Mouse (Mus musculus) erythroblast, embryonic 14.5 days (primary cell): ENCODE measurements around the gene 1700037H04Rik. TPM values are rescaled to one million over a fixed set of nuclear protein-coding genes. Genes with fewer than 3 reads are reported as not detected.

ENCODE experiments used
- H3K27me3 ChIP-seq: 2 replicates; pipeline ENCODE4 v1.6.1; 2012; ENCODE audit warnings: inconsistent platforms; ENCODE audit not compliant: control insufficient read depth
- H3K36me3 ChIP-seq: 2 replicates; pipeline ENCODE4 v1.6.1; 2012; ENCODE audit warnings: mild to moderate bottlenecking, inconsistent platforms; ENCODE audit not compliant: control insufficient read depth
- H3K4me1 ChIP-seq: 2 replicates; pipeline ENCODE4 v1.6.1; 2012; ENCODE audit warnings: inconsistent platforms; ENCODE audit not compliant: control insufficient read depth
- H3K4me3 ChIP-seq: replicated peaks from 2 replicates; pipeline ENCODE3; 2012; ENCODE audit warnings: moderate library complexity, mild to moderate bottlenecking, inconsistent platforms
- H3K9me3 ChIP-seq: 2 replicates; pipeline ENCODE4 v1.6.1; 2012; ENCODE audit warnings: low read length, inconsistent platforms, mixed read lengths; ENCODE audit not compliant: control insufficient read depth
- GATA1 ChIP-seq: IDR thresholded peaks from 2 replicates; pipeline ENCODE4 v1.6.1; 2012; ENCODE audit warnings: low read length, inconsistent platforms, mixed read lengths
- TAL1 ChIP-seq: IDR thresholded peaks from 3 replicates; pipeline ENCODE4 v1.6.1; 2012; ENCODE audit warnings: low read length, inconsistent platforms, mixed read lengths
- polyA plus RNA-seq: library from polyadenylated mRNA; stranded (reverse); fragments of >175 nt; gene quantifications from 2 replicates; pipeline ENCODE4 v1.2.3, GENCODE M21; 2012

Gene 1700037H04Rik
- polyA plus RNA-seq, 1 experiment: 219 TPM

GRCm38 (mm10) chr2:131135521-131136139, 24.3 kb downstream of the 1700037H04Rik start:
- peak; percentile 93 for TF ChIP-seq TAL1
- peak; percentile 85 for TF ChIP-seq GATA1
- peak overlapping the region; percentile 53 for H3K4me3 ChIP-seq

GRCm38 (mm10) chr2:131134826-131135400, 25.0 kb downstream of the 1700037H04Rik start:
- TF ChIP-seq GATA1: no peak
- peaks cover 54% of the 10 kb centered on the region for H3K36me3 ChIP-seq
- no peaks in the 10 kb centered on the region for H3K27me3 ChIP-seq
- H3K4me3 ChIP-seq: peak overlapping the region; percentile 53
- H3K9me3 ChIP-seq: no peaks in the 10 kb centered on the region
- H3K4me1 ChIP-seq: peaks cover 92% of the 10 kb centered on the region

More at GRCm38 (mm10) chr2:131135521-131136139, 24.3 kb downstream of the 1700037H04Rik start:
- no peaks in the 10 kb centered on the region for H3K27me3 ChIP-seq
- H3K36me3 ChIP-seq: peaks cover 58% of the 10 kb centered on the region
- peaks cover 95% of the 10 kb centered on the region for H3K4me1 ChIP-seq
- no peaks in the 10 kb centered on the region for H3K9me3 ChIP-seq

GRCm38 (mm10) chr2:131134381-131134780, 25.5 kb downstream of the 1700037H04Rik start:
- Histone ChIP-seq H3K27me3 (no peaks in the 10 kb centered on the region), H3K4me1 (peaks cover 92% of the 10 kb centered on the region), H3K9me3 (no peaks in the 10 kb centered on the region), H3K4me3 (no peak overlapping the region), H3K36me3 (peaks cover 50% of the 10 kb centered on the region)
- TF ChIP-seq TAL1 (no peak), GATA1 (no peak)

- H3K4me1 ChIP-seq: peaks cover 92% of the 10 kb centered on the region
- H3K36me3 ChIP-seq: peaks cover 38% of the 10 kb centered on the region
- no peak for TF ChIP-seq GATA1
- TF ChIP-seq TAL1: no peak
- peaks cover 2% of the 10 kb centered on the region; the same call in 1 of the 2 replicates for H3K27me3 ChIP-seq
- H3K4me3 ChIP-seq: no peak within 1 kb of the TSS
- H3K9me3 ChIP-seq: no peaks in the 10 kb centered on the region
These were observed 26.8 kb downstream of the 1700037H04Rik start, which contains the start of gene Gm11037 for GRCm38 (mm10) chr2:131132930-131133547. Gm11037 (plus strand) TSS chr2:131133497.

- Histone ChIP-seq H3K4me3 (no peak overlapping the region), H3K27me3 (peaks cover 4% of the 10 kb centered on the region), H3K36me3 (peaks cover 31% of the 10 kb centered on the region), H3K9me3 (no peaks in the 10 kb centered on the region), H3K4me1 (peaks cover 92% of the 10 kb centered on the region)
- no peak for TF ChIP-seq TAL1
- TF ChIP-seq GATA1: no peak
These were observed 27.6 kb downstream of the 1700037H04Rik start for GRCm38 (mm10) chr2:131132111-131132888.

GRCm38 (mm10) chr2:131130849-131131248, 29.0 kb downstream of the 1700037H04Rik start:
- H3K36me3 ChIP-seq: peaks cover 25% of the 10 kb centered on the region
- no peak overlapping the region for H3K4me3 ChIP-seq
- H3K4me1 ChIP-seq: peaks cover 92% of the 10 kb centered on the region
- TF ChIP-seq TAL1: no peak
- no peak for TF ChIP-seq GATA1
- H3K27me3 ChIP-seq: peaks cover 13% of the 10 kb centered on the region
- no peaks in the 10 kb centered on the region for H3K9me3 ChIP-seq

GRCm38 (mm10) chr2:131129836-131130235, 30.0 kb downstream of the 1700037H04Rik start:
- Histone ChIP-seq H3K27me3 (peaks cover 24% of the 10 kb centered on the region), H3K4me1 (peaks cover 92% of the 10 kb centered on the region), H3K9me3 (no peaks in the 10 kb centered on the region), H3K4me3 (peak overlapping the region; percentile 23), H3K36me3 (peaks cover 19% of the 10 kb centered on the region)
- peak; percentile 33; the same call in 1 of the 3 replicates for TF ChIP-seq TAL1
- 0 out of 2 replicates have a peak, but pooled peaks have one; percentile 25 for TF ChIP-seq GATA1

GRCm38 (mm10) chr2:131128636-131129157, 31.2 kb downstream of the 1700037H04Rik start:
- TF ChIP-seq GATA1 (no peak), TAL1 (no peak)
- Histone ChIP-seq H3K4me3 (no peak overlapping the region), H3K4me1 (peaks cover 87% of the 10 kb centered on the region), H3K27me3 (peaks cover 34% of the 10 kb centered on the region), H3K9me3 (no peaks in the 10 kb centered on the region), H3K36me3 (peaks cover 8% of the 10 kb centered on the region)
